Mouse (Mus musculus): Measurements from ENCODE around the gene Ankrd36. TPM values are rescaled to one million over a fixed set of nuclear protein-coding genes. Genes with fewer than 3 reads are reported as not detected.

The Ankrd36 gene
- polyA plus RNA-seq (2016; fragmentation: Nextera tagmentation; extraction: Ambion mirVana): 0.15 TPM in 1 of 2 replicates, not detected in the other

- Histone ChIP-seq H3K4me2 (replicated peaks) (no peak within 1 kb of the TSS), H3K4me1 (no peaks in the 10 kb centered on the region), H3K36me3 (no peaks in the 10 kb centered on the region), H3K9ac (no peak within 1 kb of the TSS), H3K27ac (no peak within 1 kb of the TSS), H3K27me3 (no peaks in the 10 kb centered on the region), H3K4me3 (no peak within 1 kb of the TSS), H3K9me3 (replicated peaks) (no peaks in the 10 kb centered on the region; the same call in 1 of the 2 replicates)
- 79% methylated on average over 12 of the region's 12 CpGs for WGBS
- no peak for ATAC-seq (ENCODE audit: low FRiP score)
These were observed at the start of gene Ankrd36 for GRCm38 (mm10) chr11:5569474-5569873. Gene Ankrd36, plus strand, starts transcription at chr11:5569684.

- under 1% methylated on average over 67 of the region's 72 CpGs for WGBS
- no peaks in the 10 kb centered on the region for H3K9me3 ChIP-seq (replicated peaks)
These were observed 48.8 kb upstream of the Ankrd36 start, which contains the start of gene Xbp1 for GRCm38 (mm10) chr11:5520412-5521265. Gene Xbp1, plus strand, starts transcription at chr11:5520659.

GRCm38 (mm10) chr11:5521266-5521515, 48.3 kb upstream of the Ankrd36 start:
- Histone ChIP-seq H3K36me3 (peaks cover 35% of the 10 kb centered on the region), H3K4me3 (peak overlapping the region; percentile 98), H3K27ac (peak overlapping the region; percentile 88), H3K9me3 (replicated peaks) (no peaks in the 10 kb centered on the region), H3K4me2 (replicated peaks) (peak overlapping the region; percentile 70), H3K9ac (peak overlapping the region; percentile 96), H3K27me3 (no peaks in the 10 kb centered on the region), H3K4me1 (peaks cover 25% of the 10 kb centered on the region)
- ATAC-seq (ENCODE audit: low FRiP score): peak; percentile 66
- 0% methylated on average over 13 of the region's 13 CpGs for WGBS

More at GRCm38 (mm10) chr11:5520412-5521265, 48.8 kb upstream of the Ankrd36 start, which contains the start of gene Xbp1:
- peak; percentile 98 for ATAC-seq (ENCODE audit: low FRiP score)
- peaks cover 29% of the 10 kb centered on the region for H3K36me3 ChIP-seq
- H3K9ac ChIP-seq: peak within 1 kb of the TSS; percentile 96
- peak within 1 kb of the TSS; percentile 88 for H3K27ac ChIP-seq
- peak within 1 kb of the TSS; percentile 98 for H3K4me3 ChIP-seq
- peaks cover 25% of the 10 kb centered on the region for H3K4me1 ChIP-seq
- H3K4me2 ChIP-seq (replicated peaks): peak within 1 kb of the TSS; percentile 70
- no peaks in the 10 kb centered on the region for H3K27me3 ChIP-seq

- ATAC-seq (ENCODE audit: low FRiP score): peak; percentile 15; the same call in 1 of the 2 replicates
- H3K4me1 ChIP-seq: peaks cover 25% of the 10 kb centered on the region
- peak overlapping the region; percentile 70 for H3K4me2 ChIP-seq (replicated peaks)
- peaks cover 39% of the 10 kb centered on the region for H3K36me3 ChIP-seq
- H3K9ac ChIP-seq: peak overlapping the region; percentile 96
- H3K27me3 ChIP-seq: no peaks in the 10 kb centered on the region
- H3K4me3 ChIP-seq: peak overlapping the region; percentile 98
- H3K27ac ChIP-seq: peak overlapping the region; percentile 88
- H3K9me3 ChIP-seq (replicated peaks): no peaks in the 10 kb centered on the region
- 0% methylated on average over 34 of the region's 34 CpGs for WGBS
These were observed 47.8 kb upstream of the Ankrd36 start for GRCm38 (mm10) chr11:5521516-5522291.

GRCm38 (mm10) chr11:5522798-5523415, 46.6 kb upstream of the Ankrd36 start:
- Histone ChIP-seq H3K9ac (peak overlapping the region; percentile 96; the same call in 1 of the 2 replicates), H3K9me3 (replicated peaks) (no peaks in the 10 kb centered on the region), H3K4me1 (peaks cover 25% of the 10 kb centered on the region), H3K27ac (no peak overlapping the region), H3K4me2 (replicated peaks) (peak overlapping the region; percentile 70), H3K36me3 (peaks cover 44% of the 10 kb centered on the region), H3K27me3 (no peaks in the 10 kb centered on the region), H3K4me3 (no peak overlapping the region)
- 94% methylated on average over 11 of the region's 11 CpGs for WGBS
- ATAC-seq (ENCODE audit: low FRiP score): no peak

- Histone ChIP-seq H3K9ac (no peak overlapping the region), H3K36me3 (peaks cover 62% of the 10 kb centered on the region), H3K4me1 (peaks cover 25% of the 10 kb centered on the region), H3K27me3 (no peaks in the 10 kb centered on the region), H3K27ac (no peak overlapping the region), H3K4me2 (replicated peaks) (no peak overlapping the region), H3K9me3 (replicated peaks) (no peaks in the 10 kb centered on the region), H3K4me3 (no peak overlapping the region)
- WGBS: 87% methylated on average over 4 of the region's 4 CpGs
- ATAC-seq (ENCODE audit: low FRiP score): no peak
These were observed 44.1 kb upstream of the Ankrd36 start for GRCm38 (mm10) chr11:5525418-5525817.

GRCm38 (mm10) chr11:5526573-5527439, 42.7 kb upstream of the Ankrd36 start:
- Histone ChIP-seq H3K36me3 (peaks cover 75% of the 10 kb centered on the region), H3K27me3 (no peaks in the 10 kb centered on the region), H3K4me1 (peaks cover 25% of the 10 kb centered on the region), H3K4me3 (no peak overlapping the region), H3K9ac (no peak overlapping the region), H3K4me2 (replicated peaks) (no peak overlapping the region), H3K9me3 (replicated peaks) (no peaks in the 10 kb centered on the region), H3K27ac (no peak overlapping the region)
- ATAC-seq (ENCODE audit: low FRiP score): no peak
- 91% methylated on average over 7 of the region's 7 CpGs for WGBS

- no peaks in the 10 kb centered on the region for H3K9me3 ChIP-seq (replicated peaks)
- H3K36me3 ChIP-seq: peaks cover 84% of the 10 kb centered on the region
- H3K9ac ChIP-seq: no peak overlapping the region
- H3K4me2 ChIP-seq (replicated peaks): no peak overlapping the region
- no peaks in the 10 kb centered on the region for H3K27me3 ChIP-seq
- 81% methylated on average over 5 of the region's 5 CpGs for WGBS
- H3K27ac ChIP-seq: no peak overlapping the region
- no peak overlapping the region for H3K4me3 ChIP-seq
- H3K4me1 ChIP-seq: peaks cover 14% of the 10 kb centered on the region
- ATAC-seq (ENCODE audit: low FRiP score): no peak
These were observed 41.5 kb upstream of the Ankrd36 start for GRCm38 (mm10) chr11:5527865-5528523.

- H3K4me3 ChIP-seq: no peak overlapping the region
- no peak overlapping the region for H3K9ac ChIP-seq
- no peaks in the 10 kb centered on the region for H3K27me3 ChIP-seq
- H3K4me2 ChIP-seq (replicated peaks): no peak overlapping the region
- H3K36me3 ChIP-seq: peaks cover 84% of the 10 kb centered on the region
- no peak for ATAC-seq (ENCODE audit: low FRiP score)
- H3K9me3 ChIP-seq (replicated peaks): no peaks in the 10 kb centered on the region
- peaks cover 6% of the 10 kb centered on the region; the same call in 1 of the 2 replicates for H3K4me1 ChIP-seq
- no peak overlapping the region for H3K27ac ChIP-seq
- 85% methylated on average over 5 of the region's 5 CpGs for WGBS
These were observed 40.6 kb upstream of the Ankrd36 start for GRCm38 (mm10) chr11:5528841-5529240.

GRCm38 (mm10) chr11:5530172-5530571, 39.3 kb upstream of the Ankrd36 start:
- Histone ChIP-seq H3K9me3 (replicated peaks) (no peaks in the 10 kb centered on the region), H3K27ac (no peak overlapping the region), H3K9ac (no peak overlapping the region), H3K4me2 (replicated peaks) (no peak overlapping the region), H3K36me3 (peaks cover 82% of the 10 kb centered on the region), H3K4me1 (no peaks in the 10 kb centered on the region), H3K27me3 (no peaks in the 10 kb centered on the region), H3K4me3 (no peak overlapping the region)
- 87% methylated on average over 5 of the region's 5 CpGs for WGBS
- no peak for ATAC-seq (ENCODE audit: low FRiP score)

GRCm38 (mm10) chr11:5530717-5531116, 38.8 kb upstream of the Ankrd36 start:
- Histone ChIP-seq H3K27ac (no peak overlapping the region), H3K27me3 (no peaks in the 10 kb centered on the region), H3K9ac (no peak overlapping the region), H3K4me3 (no peak overlapping the region), H3K4me2 (replicated peaks) (no peak overlapping the region), H3K4me1 (no peaks in the 10 kb centered on the region), H3K36me3 (peaks cover 77% of the 10 kb centered on the region), H3K9me3 (replicated peaks) (no peaks in the 10 kb centered on the region)
- 79% methylated on average over 6 of the region's 6 CpGs for WGBS
- no peak for ATAC-seq (ENCODE audit: low FRiP score)

Data from hindbrain, embryonic 12.5 days (tissue).